Mouse (Mus musculus) bone marrow, adult 2 months (tissue): Measurements from ENCODE around the gene Plscr3.

Experiments
- CTCF ChIP-seq: fragments of 200-500 bp; IDR thresholded peaks from 2 replicates; pipeline ENCODE4 v1.5.1; 2011; ENCODE audit warnings: low read length, control low read depth; ENCODE audit not compliant: control insufficient read depth, insufficient read depth
- POLR2A ChIP-seq: fragments of 200-500 bp; IDR thresholded peaks from 2 replicates; pipeline ENCODE4 v1.6.1; 2011; ENCODE audit warnings: low read depth, mild to moderate bottlenecking, control low read depth, low read length, borderline replicate concordance; ENCODE audit not compliant: control insufficient read depth

DNA sequence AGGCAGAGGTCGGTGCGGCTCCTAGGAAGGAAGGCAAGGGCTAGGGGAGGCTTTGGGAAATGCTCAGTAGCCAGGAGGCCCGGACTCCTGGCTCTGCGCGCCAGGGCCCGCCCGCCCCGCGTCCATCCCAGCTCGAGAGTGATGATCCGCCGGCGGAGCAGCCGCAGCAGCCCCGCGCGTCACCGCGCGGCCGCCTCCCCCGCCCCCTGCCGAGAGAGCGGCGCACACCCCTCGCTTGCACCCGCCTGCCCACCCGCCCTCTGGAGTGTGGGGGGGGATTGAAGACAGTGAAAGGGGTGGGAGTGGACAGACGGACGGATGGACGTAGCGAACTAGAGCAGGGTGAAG is 8.6 kb upstream of the Plscr3 start, which contains the start of gene Nlgn2:
- no peak for TF ChIP-seq CTCF
- no peak for TF ChIP-seq POLR2A
